Mouse (Mus musculus) small intestine, adult 2 months (tissue): ENCODE measurements around the gene Cyp2t4.

Experiments used
- CTCF ChIP-seq: fragments of 200-500 bp; IDR thresholded peaks from 2 replicates; pipeline ENCODE4 v1.5.1; 2012; ENCODE audit warnings: low read depth, mild to moderate bottlenecking, control low read depth, inconsistent platforms, low read length, moderate library complexity, mixed read lengths; ENCODE audit not compliant: insufficient replicate concordance, insufficient read length; ENCODE audit errors: extremely low read depth
- POLR2A ChIP-seq: fragments of 200-500 bp; IDR thresholded peaks from 2 replicates; pipeline ENCODE4 v1.6.1; 2012; ENCODE audit warnings: low read depth, mild to moderate bottlenecking, control low read depth, inconsistent platforms, low read length, moderate library complexity

GRCm38 (mm10) chr7:27166229-27166613, 12.7 kb downstream of the Cyp2t4 start:
- TF ChIP-seq CTCF (no peak), POLR2A (peak; percentile 50; the same call in 1 of the 2 replicates)
